Mouse (Mus musculus) heart, postnatal 25 days (tissue): ENCODE results near the gene Sufu. TPM values are rescaled to one million over a fixed set of nuclear protein-coding genes. Genes with fewer than 3 reads are reported as not detected.

ENCODE experiments used
- DNase-seq: peaks from one replicate; pipeline ENCODE4 v3.0.0; 2022; ENCODE audit warnings: low spot score
- intact Hi-C: fragments of 180-260 bp; cut with DNase I; formaldehyde crosslinking; loops from one replicate; pipeline ENCODE4 v1.15.1; 2025
- total RNA-seq, 2 experiments: library from RNA; stranded (reverse); gene quantifications; 2 replicates each; pipeline ENCODE4 v1.2.3; 2021

The Sufu gene
- total RNA-seq, 2 experiments from 2014 or later: 12.0 to 12.6 TPM

DNA sequence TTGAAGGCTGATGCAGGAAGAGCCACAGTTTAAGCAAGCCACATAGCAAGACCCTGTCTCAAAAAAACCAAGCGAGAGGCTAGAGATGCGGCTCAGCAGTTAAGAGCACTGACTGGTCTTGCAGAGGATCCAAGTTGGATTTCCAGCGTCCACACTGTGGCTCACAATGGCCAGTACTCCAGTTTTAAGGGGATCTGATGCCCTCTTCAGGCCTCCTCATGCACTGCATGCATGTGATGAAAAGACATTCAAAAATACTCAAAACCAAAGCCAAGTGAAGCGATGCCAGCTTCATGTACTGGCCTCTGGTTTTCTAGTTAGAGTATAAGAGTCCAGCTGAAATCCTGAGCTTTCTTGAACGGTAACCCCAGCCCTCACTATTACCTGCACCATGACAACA, 6.8 kb upstream of the Sufu start:
- intact Hi-C loops: loop anchor here (10.0 kb wide), 1 partner anchor 145 kb away; no protein-coding TSS in a partner anchor
- no peak for DNase-seq

DNA sequence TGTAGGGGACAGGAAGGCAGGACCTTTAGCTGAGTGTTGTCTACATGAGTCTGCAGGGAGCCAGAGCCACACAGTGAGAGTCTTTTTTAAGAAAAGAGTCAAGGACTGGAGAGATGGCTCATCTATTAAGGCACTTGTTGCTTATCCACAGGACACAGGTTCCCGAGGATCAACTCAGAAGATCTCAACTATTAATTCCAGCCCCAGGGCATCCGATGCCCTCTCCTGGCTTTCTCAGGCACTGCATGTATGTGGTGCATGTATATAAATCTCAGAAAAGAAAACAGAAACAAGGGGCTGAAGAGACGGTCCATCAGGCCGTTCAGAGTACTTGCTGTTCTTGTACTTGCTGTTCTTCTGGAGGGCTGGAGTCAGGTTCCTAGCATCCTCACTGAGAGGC, 4.7 kb upstream of the Sufu start:
- intact Hi-C loops: loop anchor here (10.0 kb wide), 1 partner anchor 143 kb away; no protein-coding TSS in a partner anchor
- DNase-seq: no peak

DNA sequence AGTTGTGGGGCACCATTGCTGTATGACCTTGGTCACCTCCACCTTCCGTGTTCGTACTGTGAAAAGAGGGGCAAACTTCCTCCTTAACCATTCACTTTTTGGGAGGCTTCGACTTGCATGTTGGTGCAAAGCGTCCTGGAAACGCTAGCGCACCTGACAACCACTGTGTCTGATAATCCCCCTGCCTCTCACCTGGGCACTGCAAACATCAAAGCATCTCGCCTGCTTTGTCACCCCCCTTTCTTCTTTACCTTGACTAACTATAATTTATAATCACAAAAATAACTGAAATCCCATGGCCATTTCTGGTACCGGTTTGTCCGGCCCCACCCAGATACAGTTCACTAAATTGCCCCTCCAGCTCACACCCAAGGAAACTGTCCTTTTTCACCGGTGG, 2.0 kb upstream of the Sufu start:
- intact Hi-C loops: loop anchor here (5.0 to 10.0 kb wide), 3 partner anchors 108 to 168 kb away; partner anchors contain the start of gene Trim8
- DNase-seq: no peak

DNA sequence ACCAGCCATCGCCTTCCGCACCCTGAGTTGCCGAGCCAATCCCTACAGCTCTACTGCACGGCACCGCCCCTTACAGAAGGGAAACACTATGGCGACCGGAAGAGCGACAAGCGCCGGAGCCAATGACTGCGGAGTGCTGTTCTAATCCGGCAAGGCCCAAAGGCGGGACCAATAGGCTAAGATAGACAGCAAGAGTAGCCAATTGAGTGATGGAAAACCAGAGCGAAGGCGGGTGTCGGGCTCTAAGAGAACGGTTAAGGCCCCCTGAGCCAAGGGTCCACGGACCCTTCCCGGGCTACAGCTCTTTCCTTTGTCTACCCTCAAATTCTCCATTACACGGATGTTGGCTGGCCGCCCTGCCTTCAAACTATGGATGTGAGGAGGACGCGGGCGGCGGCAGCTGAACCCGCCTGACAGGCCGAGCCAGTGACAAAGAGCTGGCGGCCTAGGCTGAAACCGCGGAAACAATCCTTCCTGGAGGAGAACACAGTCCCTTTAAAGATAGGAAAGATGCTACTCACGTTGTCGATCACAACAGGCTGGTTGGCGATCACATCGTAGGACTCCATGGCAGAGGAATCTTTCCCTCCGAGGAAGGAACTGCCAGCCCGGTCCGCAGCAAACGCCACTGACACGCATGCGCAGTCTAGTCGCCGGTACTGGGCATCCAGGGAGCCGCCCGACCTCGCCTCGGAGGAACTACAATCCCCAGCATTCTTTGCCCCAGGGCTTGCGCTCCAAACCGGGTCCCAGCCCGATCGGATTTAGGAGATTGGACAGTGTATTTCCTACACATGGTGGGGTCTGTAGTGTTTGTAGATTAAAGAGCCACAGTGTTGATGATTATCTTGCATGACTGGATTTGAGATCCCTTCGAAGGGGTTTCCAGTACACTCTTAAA, 1.3 kb upstream of the Sufu start, which contains the start of gene Actr1a:
Actr1a (minus strand) TSS at position 640 of the 901 bp plus-strand sequence.
- intact Hi-C loops: loop anchor here (2.0 to 10.0 kb wide), 5 partner anchors 49 to 167 kb away; partner anchors contain the start of gene Trim8
- peak; percentile 93 for DNase-seq

DNA sequence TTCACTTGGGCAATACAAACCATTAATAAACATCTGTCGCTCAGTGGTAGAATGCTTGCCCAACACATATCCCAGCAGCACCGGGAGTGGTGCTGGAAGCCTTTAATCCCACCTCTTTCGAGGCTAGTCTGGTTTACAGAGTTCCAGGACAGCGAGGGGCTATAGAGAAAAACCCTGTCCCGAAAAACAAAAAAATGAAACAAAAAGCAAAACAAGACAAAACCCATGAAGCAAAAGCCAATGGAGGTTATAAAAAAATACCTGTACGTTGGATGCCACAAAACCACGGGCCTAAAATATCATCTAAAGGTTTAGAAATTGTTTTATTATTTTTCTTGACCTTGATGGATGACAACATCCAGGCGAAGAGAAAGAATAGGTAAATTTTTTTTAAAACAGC, 587 bp upstream of the Sufu start:
- intact Hi-C loops: loop anchor here (2.0 to 10.0 kb wide), 5 partner anchors 49 to 166 kb away; partner anchors contain the start of gene Trim8

DNA sequence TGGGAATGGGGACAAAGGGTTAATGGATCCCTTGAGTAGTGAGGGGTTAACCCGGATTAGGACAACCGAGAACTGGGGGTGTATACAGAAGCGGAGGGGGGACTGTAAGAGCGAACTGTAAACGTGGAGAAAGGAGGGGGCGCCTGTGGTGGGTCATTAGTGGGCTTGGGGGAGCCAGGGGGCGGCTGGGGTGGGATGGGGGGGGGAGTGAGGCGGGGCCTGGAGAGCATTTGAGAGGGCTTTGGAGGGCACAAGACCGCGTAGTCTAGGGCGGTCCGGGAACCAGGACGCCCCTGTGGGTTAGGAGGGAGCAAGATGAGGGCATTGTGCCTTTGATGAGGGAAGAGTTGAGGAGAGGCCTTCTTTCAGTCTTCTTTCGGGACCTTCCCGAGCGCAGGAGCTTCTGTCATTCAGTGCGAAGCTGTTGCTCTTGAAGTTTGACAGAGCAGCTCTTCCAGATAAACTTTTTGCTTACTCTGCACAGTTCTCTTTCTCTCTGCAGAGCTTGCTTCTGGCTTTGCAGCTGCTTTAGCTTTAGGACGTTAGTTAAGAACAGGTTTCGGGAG, 823 bp downstream of the Sufu start:
- DNase-seq: no peak
- intact Hi-C loops: loop anchor here (2.0 to 10.0 kb wide), 5 partner anchors 47 to 165 kb away; partner anchors contain the start of gene Trim8

More for the DNA sequence above, 587 bp upstream of the Sufu start:
- DNase-seq: no peak

DNA sequence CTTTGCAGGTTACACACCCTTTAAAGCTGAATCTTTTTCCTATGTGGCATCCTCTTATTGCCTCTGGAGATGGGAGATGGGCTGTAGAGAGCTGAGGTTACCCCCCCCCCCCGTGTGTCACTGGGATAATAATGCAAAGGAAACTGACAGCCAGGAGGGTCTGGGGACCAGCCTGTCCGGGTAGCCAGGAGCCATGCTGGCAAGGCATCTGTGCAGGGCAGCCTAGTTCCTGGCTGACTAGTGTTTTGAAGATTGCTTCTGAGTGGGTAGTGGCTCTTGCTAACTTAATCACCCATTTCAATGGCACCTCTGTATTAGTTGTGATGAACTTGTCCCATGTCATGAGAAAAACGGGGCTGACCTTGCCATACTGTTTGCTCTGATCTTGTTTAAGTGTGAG, 1.7 kb downstream of the Sufu start:
- intact Hi-C loops: loop anchor here (5.0 to 10.0 kb wide), 3 partner anchors 104 to 164 kb away; partner anchors contain the start of gene Trim8
- DNase-seq: no peak

DNA sequence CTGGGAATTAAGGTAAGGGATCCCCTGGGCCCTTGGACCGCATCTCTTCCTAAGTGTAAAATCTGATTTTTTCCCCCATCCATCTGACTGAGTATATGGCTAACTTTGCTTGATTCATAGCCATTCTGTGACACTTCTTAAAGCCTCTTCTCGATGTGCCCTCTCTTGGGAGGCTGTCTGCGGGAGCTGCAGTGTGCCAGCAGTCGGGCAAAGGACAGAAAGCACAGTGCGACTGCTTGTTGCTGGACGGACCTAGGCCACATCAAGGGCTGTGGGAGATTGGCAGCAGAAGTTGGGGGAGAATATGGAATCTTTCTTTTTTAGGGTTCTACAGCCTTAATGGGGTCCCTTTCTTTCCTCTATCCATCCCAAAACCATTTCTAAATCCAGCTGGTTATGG, 2.7 kb downstream of the Sufu start:
- intact Hi-C loops: loop anchor here (5.0 to 10.0 kb wide), 3 partner anchors 103 to 163 kb away; partner anchors contain the start of gene Trim8
- DNase-seq: no peak

DNA sequence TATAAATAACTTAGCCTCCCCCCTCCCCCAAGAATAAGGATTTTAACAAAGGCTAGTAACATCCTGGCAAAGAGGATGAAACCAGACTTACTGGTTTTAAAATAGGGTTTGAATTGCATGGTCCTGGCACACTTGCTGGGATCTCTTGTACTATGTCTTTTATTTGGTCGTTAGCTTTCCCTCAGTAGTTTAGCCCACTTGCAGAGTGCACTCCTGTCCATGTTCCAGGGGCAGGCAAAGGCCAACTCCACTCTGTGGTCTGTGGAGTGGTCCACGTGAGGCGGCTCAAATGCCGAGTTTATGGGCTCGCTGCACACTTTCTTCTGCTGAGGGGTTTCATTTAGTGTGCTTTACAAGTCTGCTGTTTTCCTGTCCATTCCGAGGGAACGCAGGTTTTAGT, 3.2 kb downstream of the Sufu start:
- DNase-seq: no peak
- intact Hi-C loops: loop anchor here (5.0 to 10.0 kb wide), 3 partner anchors 102 to 162 kb away; partner anchors contain the start of gene Trim8

DNA sequence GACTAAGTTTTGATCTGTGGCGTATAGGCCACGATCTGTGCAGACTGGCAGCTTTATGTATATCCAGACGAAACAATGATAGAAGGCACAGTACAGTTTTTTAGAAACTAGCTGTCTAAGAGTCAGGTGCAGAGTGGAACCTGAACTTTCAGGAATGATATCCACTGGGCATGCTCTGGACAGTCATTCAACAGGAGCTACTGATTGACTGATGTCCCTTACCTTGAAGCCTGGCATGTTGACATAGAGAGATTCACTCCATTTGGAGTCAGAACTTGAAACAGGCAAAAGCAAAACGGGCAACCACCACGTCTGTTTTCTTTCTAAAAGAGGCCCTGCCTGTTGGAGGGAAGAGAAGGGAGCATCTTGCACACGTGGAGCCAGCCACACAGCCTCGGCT, 3.9 kb downstream of the Sufu start:
- intact Hi-C loops: no loop called here
- DNase-seq: no peak

DNA sequence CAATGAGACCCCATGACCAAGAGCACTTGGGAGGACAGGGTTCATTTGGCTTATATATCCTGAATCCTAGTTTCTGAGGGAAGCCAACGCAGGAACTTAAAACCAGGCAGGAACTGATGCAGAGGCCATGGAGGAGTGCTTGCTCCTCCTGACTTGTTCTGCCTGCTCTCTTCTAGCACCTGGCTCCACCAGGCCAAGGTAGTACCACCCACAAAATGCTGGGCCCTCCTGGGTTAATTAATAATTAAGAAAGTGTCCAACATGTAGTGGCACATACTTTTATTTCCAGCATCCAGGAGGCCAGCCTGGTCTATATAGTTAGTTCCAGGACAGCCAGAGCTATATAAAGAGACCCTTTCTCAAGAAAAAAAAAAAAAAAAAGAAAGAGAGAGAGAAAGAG, 7.3 kb downstream of the Sufu start:
- intact Hi-C loops: no loop called here

DNA sequence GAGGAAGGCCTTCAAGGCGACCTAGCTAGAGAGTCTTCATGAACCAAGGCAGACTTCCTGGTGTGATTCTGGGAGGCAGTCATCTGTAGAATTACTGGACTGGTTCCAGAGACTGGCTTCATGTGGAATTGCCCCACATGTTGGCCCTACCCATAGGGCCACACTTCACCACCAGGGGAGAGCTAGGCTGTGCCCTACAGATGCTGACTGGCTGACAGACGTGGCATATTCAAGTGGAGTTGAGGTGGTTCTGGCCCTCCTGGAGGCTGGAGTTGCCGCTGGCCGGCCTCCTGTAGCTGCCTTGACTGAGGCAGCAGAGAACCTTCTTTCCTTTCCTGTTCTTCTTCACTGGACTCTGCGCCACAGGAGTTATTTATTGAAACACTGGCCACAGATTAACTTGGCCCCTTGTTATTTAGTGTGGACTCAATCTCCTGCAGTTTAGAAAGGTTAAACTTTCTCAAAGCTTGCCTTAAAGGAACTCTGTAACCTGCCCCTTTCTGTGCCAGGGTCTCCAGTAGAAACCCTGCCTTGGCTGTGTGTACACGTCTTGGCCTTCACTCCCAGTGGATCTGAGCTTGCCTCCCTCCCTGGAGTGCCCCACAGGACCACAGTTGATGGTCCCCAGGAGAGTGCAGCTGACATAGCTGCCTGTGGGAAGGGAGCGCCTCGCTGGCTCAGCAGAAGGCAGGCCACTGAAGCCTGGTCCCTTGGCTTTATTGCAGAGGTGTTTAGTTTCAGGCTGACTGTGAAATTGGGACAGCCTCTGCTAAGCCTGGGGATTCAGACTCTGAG, 10.1 kb downstream of the Sufu start:
- no peak for DNase-seq
- intact Hi-C loops: no loop called here

More for the DNA sequence above, 7.3 kb downstream of the Sufu start:
- no peak for DNase-seq

DNA sequence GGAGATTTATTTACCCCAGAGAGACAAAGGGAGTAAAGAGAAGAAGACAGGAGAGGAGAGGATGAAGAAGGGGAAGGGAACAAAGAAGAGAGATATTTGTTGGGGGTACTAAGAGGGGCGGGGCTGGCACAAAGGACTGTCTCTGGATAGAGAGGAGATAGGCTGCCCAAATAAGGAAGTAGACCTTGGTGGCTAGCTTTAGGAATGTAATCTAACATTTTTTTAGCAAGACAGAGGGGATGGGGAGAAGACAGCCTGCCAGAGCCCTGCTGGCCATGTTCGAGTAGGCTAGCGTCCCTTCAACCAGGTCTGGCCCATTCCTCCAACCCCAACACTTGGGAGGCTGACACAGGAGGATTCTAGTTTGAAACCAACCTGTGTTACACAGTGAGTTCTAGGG, 12.8 kb downstream of the Sufu start:
- intact Hi-C loops: no loop called here
- no peak for DNase-seq

DNA sequence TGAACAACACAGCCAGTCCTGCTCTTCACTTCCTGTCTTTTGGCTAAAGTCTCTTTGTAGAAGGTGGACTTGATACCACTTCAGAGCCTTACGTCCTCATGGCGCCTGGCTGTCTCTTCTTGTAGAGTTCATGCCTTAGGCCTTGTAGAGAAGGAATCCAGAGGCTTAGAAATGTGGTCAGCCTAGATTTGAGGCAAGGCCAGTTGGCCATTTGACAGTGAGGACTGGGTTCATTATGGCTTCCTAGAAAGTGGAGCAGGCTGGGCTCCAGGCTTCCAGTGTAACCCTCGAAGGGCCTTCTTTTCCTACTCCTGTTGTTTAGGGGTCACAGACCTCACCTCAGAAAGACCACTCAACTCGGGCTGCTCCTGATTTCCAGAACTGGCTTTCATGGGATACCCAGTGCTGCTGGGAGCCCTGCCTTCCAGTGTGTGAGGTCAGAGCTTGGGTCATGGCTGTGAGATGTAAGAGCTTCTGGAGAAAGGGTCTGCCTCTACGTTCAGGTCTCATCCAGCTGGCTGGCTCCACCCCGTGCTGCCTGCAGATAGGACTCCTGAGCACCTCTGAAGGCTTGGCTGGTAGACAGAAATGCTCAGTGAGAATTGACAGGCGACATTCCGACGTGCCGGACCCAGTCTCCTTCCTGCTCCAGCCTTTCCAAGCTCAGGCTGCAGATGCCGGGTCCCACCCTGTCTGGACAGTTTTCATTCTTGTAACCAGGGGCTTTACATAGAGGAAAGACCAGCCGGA, 15.5 kb downstream of the Sufu start:
- intact Hi-C loops: no loop called here
- no peak for DNase-seq

DNA sequence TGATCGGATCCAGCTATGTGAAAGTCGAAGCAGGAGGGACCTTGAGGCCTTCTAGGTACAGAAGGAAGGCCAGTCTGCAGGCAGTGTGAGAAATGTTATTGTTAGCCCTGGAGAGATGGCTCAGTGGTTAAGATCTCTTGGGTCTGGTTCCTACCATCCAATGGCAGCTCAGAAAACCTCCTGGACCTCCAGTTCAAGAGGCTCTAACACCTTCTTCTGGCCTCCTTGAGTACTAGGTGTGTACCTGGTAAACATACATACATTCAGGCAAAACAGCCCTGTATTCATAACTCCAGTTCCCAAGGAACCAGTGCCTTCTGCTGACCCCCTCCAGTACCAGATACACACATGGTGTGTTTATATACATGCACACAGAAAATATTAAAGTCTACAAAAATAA, 17.3 kb downstream of the Sufu start:
- intact Hi-C loops: no loop called here
- no peak for DNase-seq

DNA sequence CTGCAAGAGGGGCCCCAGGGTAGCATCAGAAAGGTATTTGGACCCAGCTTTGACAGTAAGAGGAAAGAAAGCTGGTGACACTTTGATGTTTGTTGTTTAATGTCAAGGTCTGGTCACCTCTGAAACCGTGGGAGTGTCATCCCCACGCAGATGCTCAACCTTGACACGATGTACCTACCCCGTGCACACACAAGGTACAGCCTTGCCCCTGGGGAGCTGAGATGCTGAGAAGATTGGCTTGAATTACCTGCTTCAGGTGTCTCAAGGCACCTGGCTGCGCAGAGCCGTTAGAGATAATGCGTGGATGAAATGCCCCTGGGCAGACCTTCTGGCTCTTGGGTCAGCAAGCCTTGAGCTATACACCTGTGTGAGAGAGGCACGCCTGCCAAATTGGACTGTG, 17.8 kb downstream of the Sufu start:
- no peak for DNase-seq
- intact Hi-C loops: no loop called here

DNA sequence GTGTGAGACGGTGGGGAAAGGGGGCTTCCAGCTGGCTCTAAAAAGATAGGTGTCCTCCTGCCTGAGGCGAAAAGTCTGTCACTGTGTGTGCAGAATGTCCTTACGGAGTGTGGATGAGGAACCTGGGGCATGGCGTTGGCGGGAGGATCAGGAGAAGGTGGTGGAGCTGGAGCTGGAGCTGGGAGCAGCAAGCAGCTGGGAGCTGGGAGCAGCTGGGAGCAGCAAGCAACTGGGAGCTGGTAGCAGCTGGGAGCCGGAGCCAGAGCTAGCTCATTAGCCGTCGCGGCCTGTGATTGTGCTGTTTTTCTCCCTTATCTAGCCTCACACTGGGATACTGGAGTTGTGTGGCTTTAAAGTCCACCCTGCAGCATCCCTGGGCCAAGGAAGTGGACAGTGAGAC, 19.6 kb downstream of the Sufu start:
- intact Hi-C loops: no loop called here
- no peak for DNase-seq

DNA sequence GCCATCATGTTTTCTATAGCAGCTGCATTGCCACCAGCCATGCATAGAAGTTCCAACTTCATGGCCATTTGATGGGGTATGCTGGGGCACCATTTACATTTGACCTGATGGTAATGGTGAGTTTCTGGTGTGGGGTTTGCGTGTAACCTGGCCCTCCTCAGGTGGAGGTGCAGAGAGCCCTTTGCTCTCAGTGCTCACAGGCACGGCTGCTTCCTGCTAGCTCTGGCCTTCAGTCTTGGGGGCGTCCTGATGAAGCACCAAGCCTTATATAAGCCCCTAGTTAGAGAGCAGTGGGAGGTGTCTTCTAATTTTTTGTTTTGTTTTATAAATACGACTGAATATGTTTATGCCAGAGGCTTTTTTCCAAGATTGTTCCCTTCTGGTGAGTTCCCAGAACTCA, 21.4 kb downstream of the Sufu start:
- intact Hi-C loops: no loop called here
- DNase-seq: no peak

DNA sequence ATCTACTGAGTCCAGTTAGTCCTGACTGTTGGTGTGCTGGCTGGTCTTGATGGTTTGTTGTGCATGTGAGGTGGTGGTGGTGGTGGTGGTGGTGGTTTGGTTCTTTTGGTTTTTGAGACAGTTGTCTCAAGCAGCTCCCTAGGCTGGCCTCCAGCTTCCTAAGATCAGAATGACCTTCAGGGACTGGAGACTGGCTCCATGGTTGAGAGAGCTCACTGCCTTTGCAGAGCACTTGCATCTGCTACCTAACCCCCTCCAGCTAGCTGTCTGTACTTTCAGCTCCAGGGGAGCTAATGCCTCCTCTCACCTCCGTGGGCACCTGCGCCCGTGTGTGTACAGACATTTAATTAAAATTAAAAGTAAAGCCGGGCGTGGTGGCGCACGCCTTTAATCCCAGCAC, 23.7 kb downstream of the Sufu start:
- intact Hi-C loops: no loop called here
- no peak for DNase-seq
